Mouse (Mus musculus) olfactory bulb, adult 2 months (tissue): ENCODE data around the gene Ubxn11. TPM values are rescaled to one million over a fixed set of nuclear protein-coding genes. Genes with fewer than 3 reads are reported as not detected.

Source experiments
- H3K27ac ChIP-seq: fragments of 200-500 bp; 2 replicates; pipeline ENCODE4 v1.5.1; 2012; ENCODE audit warnings: low read depth, low read length; ENCODE audit not compliant: insufficient read depth
- H3K4me1 ChIP-seq: fragments of 200-500 bp; 2 replicates; pipeline ENCODE4 v1.6.1; 2012; ENCODE audit warnings: low read length; ENCODE audit not compliant: control insufficient read depth, insufficient read depth
- H3K4me3 ChIP-seq: fragments of 200-500 bp; 2 replicates; pipeline ENCODE4 v1.5.1; 2012; ENCODE audit warnings: mild to moderate bottlenecking, low read depth, low read length, moderate library complexity; ENCODE audit not compliant: insufficient read depth
- CTCF ChIP-seq: fragments of 200-500 bp; IDR thresholded peaks from 2 replicates; pipeline ENCODE4 v1.5.1; 2012; ENCODE audit warnings: low read depth, mild to moderate bottlenecking, low read length, moderate library complexity; ENCODE audit not compliant: insufficient read depth
- POLR2A ChIP-seq: fragments of 200-500 bp; IDR thresholded peaks from 2 replicates; pipeline ENCODE4 v1.6.1; 2012; ENCODE audit warnings: mild to moderate bottlenecking, low read depth, low read length, moderate library complexity; ENCODE audit not compliant: insufficient read depth
- WGBS: fragments of 180-500 bp; shearing (Covaris S2); methylation state at CpG from one replicate; pipeline ENCODE4 v1.1.7; 2018; 5-methylcytosine and 5-hydroxymethylcytosine counted together
- polyA plus RNA-seq: library from polyadenylated mRNA; stranded (reverse); fragments of >200 nt; gene quantifications from 2 replicates; pipeline ENCODE4 v1.2.4, GENCODE M21; 2012; ENCODE audit warnings: low replicate concordance; ENCODE audit not compliant: missing spikeins, insufficient read depth, insufficient read length

Ubxn11 gene
- polyA plus RNA-seq, 1 experiment, result not detected

DNA sequence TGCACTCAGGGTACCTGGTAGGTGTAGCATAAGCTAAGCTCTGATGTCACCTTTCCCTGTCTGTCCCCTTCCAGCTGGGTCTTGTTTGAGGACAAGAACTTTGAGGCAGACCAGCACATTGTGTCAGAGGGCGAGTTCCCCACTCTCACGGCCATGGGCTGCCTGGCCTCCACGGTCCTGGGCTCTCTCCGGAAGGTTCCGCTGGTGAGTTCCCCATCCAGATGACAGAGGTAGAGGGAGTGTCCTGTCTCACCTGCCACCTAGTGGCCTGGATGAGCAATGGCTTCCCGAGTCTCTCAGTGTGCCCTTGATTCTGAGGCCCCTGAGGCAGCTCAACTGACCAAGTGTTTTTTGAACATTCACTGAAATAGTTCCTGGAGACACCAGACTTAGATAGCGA, 15.0 kb upstream of the Ubxn11 start:
- TF ChIP-seq POLR2A (no peak), CTCF (no peak)
- H3K4me1 ChIP-seq, result peaks cover 2% of the 10 kb centered on the region
- 40% methylated on average over 7 of the region's 7 CpGs for WGBS
- no peak overlapping the region for H3K4me3 ChIP-seq
- no peak overlapping the region for H3K27ac ChIP-seq

DNA sequence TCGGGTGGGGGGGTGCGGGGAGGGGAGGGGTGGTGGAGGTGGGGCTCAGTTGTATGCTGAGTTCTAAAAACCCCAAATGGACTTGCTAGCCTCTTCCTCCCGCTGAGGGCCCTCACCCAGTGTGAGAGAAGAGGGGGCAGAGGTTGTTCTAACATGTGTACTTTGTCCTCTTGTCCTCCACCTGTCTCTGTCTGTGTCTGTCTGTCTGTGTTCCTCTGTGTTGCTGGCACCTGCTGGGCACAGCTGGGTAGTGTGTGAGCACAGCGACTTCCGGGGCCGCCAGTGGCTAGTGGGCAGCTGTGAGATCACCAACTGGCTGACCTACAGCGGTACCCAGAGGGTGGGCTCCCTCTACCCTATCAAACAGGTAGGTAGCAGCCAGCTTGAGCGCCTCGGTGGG, 13.3 kb upstream of the Ubxn11 start:
- Histone ChIP-seq H3K4me3 (no peak overlapping the region), H3K4me1 (no peaks in the 10 kb centered on the region), H3K27ac (no peak overlapping the region)
- TF ChIP-seq CTCF, result no peak
- TF ChIP-seq POLR2A, result no peak
- 80% methylated on average over 9 of the region's 9 CpGs for WGBS

DNA sequence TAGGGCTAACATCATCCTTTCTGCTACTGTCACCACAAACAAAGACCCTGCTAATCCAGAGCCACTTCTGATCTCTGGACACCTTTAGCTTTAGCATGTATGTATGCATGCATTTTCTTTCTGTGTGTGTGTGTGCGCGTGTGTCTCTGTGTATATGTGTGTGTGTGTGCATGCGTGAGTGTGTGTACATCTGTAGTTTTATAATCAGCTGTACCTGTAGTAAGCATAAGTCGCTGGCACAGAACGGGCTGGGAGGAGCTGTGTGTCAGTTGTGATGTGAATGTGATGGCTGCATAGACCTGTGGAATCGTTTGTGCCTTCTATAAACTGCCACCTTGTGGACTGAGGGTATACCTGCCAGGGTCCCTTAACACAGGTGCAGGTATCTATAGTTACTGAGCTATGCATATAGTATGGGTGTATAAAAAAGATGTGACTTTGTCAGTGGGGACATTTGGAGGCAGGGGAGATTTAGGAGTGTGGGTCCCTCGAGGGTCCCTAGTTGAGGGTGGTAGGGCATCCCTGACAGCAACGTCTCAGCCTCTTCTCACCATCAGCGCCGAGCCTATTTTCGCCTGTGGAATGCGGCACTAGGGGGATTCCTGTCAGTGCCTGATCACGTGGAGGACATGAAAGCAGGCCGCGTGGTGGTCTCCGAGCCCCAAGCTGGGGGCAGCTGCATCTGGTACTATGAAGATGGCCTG, 11.7 kb upstream of the Ubxn11 start:
- no peak for TF ChIP-seq CTCF
- TF ChIP-seq POLR2A, result no peak
- H3K4me1 ChIP-seq, result no peaks in the 10 kb centered on the region
- no peak overlapping the region for H3K4me3 ChIP-seq
- no peak overlapping the region for H3K27ac ChIP-seq
- 85% methylated on average over 16 of the region's 16 CpGs for WGBS

DNA sequence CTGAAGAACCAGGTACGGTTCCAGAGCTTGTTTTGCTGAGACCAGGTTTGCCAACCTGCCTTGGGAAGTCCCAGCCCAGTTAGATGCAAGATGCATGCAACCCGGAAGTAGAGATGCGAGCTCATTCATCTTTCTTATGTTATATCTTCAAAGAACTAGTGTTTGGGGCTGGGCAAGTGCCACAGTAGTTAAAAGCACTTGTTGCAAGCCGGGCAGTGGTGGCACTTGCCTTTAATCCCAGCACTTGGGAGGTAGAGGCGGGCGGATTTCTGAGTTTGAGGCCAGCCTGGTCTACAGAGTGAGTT, 11.2 kb upstream of the Ubxn11 start:
- no peak overlapping the region for H3K4me3 ChIP-seq
- 88% methylated on average over 6 of the region's 6 CpGs for WGBS
- TF ChIP-seq POLR2A (no peak), CTCF (no peak)
- H3K27ac ChIP-seq, result no peak overlapping the region
- no peaks in the 10 kb centered on the region for H3K4me1 ChIP-seq

DNA sequence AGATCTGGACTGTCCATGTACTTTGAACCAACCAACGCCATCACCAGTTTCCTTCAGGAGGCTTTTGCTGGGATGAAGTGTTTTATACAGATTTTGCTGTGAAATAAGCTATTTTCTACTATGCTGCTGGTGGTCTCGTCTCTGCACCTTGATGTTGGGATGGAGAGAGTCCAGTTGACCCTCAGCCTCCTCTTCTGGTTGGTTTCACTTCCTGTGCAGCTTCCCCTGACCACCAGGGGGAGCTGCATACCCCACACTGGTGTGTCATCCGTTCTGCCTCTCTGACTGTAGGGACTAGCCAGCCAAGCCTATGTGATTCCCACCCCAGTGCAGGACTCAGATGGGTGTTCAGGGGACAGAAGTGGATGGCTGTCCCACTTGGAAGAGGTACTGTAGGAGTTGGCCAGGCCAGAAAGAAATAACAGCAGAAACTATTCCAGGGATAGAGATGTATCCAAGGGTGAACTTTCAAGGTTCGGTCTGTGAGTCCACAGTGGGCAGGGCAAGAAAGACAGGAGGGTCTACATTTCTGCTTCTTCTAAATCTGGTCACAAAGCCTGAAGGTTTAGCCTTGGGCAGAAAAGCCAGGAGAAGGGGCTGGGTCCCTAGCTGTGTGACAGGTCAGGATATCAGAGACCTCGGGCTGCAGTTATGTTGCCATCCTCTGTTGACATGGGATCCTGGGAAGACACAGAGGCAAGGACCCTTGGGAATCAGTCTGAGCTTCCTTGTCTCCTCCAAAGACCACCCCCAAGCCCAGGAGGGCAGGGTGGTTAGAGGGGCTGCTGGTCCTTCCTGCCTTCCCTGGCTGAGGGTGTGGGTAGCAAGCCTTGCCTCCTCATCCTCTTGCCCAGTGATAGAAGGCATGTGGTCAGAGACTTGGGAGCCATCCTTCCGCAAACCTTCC, 9.7 kb upstream of the Ubxn11 start:
- WGBS, result 67% methylated on average over 6 of the region's 6 CpGs
- no peak overlapping the region for H3K4me3 ChIP-seq
- H3K27ac ChIP-seq, result no peak overlapping the region
- peak; percentile 52 for TF ChIP-seq CTCF
- no peak for TF ChIP-seq POLR2A
- H3K4me1 ChIP-seq, result no peaks in the 10 kb centered on the region

DNA sequence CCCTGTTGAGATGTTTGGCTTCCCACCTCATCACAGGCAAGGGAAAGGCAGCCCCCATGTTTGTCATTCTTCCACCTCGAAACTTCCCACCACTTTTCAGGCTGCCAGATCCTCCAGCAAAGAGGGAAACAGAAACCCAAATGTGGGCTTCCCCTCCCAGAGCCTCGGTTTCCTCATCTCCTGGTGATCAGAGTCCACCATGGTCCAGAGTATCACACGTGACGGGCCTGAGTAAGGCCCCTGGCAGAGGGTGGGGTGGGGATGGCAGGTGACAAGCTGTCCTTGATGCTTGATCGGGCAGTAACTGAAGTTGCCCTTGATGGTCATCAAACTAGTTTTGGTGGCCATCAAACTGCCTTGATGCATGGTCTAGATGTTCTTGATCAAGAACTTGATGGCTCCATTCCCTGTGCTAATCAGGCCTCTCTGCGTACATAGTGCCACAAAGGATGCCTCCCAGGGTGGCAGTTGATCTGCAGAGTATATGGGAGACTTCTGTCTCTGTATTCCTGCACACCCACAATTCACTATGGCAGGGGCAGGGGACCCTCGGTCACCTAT, 8.3 kb upstream of the Ubxn11 start:
- Histone ChIP-seq H3K4me1 (no peaks in the 10 kb centered on the region), H3K27ac (no peak overlapping the region), H3K4me3 (no peak overlapping the region; the same call in 1 of the 2 replicates)
- 89% methylated on average over 7 of the region's 7 CpGs for WGBS
- no peak for TF ChIP-seq POLR2A
- TF ChIP-seq CTCF, result no peak

DNA sequence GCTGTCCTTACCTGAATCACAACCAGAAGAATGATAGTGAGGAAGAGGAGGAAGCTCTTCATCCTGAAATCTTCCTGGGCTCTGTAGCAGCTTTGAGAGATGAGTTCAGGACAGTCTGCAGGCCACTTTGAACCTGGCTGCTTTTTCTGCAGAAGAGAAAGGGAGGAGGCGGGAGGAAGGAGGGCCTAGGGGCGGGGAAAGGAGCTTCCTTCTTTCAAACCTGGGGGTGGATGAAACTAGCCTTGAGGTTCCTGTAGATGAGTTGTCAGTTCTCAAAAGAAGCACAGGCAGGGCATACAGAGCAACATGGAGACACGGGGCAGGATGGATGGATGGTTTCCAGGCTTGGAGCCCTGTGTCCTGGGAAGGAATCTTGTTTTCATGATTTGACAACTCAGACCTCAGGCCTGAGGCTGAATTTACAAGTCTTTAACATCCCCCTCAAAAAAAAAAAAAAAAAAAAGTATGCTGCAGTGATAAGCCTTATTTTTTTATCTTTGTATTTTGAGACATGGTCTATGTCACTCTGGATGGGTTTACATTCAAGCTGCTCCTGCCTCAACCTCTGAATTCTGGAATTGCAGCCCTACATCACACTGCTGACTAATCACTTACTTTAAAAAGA, 7.3 kb upstream of the Ubxn11 start, which contains the start of gene Cd52:
Cd52 (minus strand) TSS at position 160 of the 625 bp plus-strand sequence.
- Histone ChIP-seq H3K4me1 (no peaks in the 10 kb centered on the region), H3K27ac (no peak within 1 kb of the TSS), H3K4me3 (no peak within 1 kb of the TSS; the same call in 1 of the 2 replicates)
- no peak for TF ChIP-seq POLR2A
- TF ChIP-seq CTCF, result no peak
- WGBS, result 72% methylated on average over 3 of the region's 3 CpGs

DNA sequence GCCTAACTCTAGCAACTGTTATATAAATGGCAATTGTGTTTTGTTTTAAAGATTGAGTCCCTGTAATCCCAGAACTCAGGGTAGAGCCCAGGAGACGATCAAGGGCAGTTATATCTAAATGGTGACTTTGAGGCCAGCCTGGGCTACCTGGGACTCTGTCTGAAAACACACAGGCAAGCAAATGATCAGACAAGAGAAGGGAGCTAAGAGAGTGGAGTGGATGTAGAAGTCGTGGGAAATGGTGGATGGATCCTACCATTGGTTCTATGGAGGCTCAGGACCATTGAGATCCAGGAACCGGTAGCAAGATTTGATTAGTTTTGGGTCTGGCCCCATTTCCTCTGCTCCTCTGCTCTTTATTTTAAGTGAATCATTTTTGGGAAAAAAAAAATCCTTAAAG, 6.2 kb upstream of the Ubxn11 start:
- Histone ChIP-seq H3K4me3 (no peak overlapping the region), H3K27ac (no peak overlapping the region), H3K4me1 (no peaks in the 10 kb centered on the region)
- 83% methylated on average over 3 of the region's 3 CpGs for WGBS
- no peak for TF ChIP-seq CTCF
- TF ChIP-seq POLR2A, result no peak
